In genomic region chr14:117202012-117202411, GRCm38 (mm10) we compare ENCODE assay signal across 25 mouse cellular contexts.
DNase-seq lines count a peak whose midpoint lies in the region; ATAC-seq and TF ChIP-seq lines count a peak whose summit lies in the region.
"Had no signal": no experiment of that assay in that cellular context is flagged by ENCODE, and none has a peak within 500 bp of the region (broad histone marks: within the 10 kb centered on the region; RNA-seq: fewer than 3 reads in every experiment).

No protein-coding gene starts in this region.

- no peaks in the 10 kb centered on the region for H3K4me1 ChIP-seq in cerebellum, adult 2 months (ENCODE audit: control insufficient read depth, insufficient read depth, low read length)
- no peaks in the 10 kb centered on the region for H3K4me1 ChIP-seq in hindbrain, postnatal 0 days (ENCODE audit: insufficient read depth, low read length)
- no peaks in the 10 kb centered on the region for H3K4me1 ChIP-seq in hindbrain, embryonic 16.5 days (ENCODE audit: control insufficient read depth, insufficient read depth, low read depth, low read length)
- H3K4me1 ChIP-seq: embryonic facial prominence, embryonic 13.5 days; heart, embryonic 13.5 days; kidney, embryonic 15.5 days; liver, embryonic 13.5 days; lung, embryonic 15.5 days; midbrain, embryonic 10.5 days; neural tube, embryonic 15.5 days had no signal

- ATAC-seq in hindbrain, postnatal 0 days = no peak
- ATAC-seq in hindbrain, embryonic 16.5 days = no peak

- no peaks in the 10 kb centered on the region for H3K9me3 ChIP-seq in hindbrain, postnatal 0 days (ENCODE audit: low read length)
- no peaks in the 10 kb centered on the region for H3K9me3 ChIP-seq in hindbrain, embryonic 16.5 days (ENCODE audit: control insufficient read depth, low read length)
- H3K9me3 ChIP-seq: embryonic facial prominence, embryonic 13.5 days; heart, embryonic 13.5 days; kidney, embryonic 15.5 days; liver, embryonic 13.5 days; lung, embryonic 15.5 days; midbrain, embryonic 10.5 days; neural tube, embryonic 15.5 days had no signal

- no peak for TF ChIP-seq POLR2A in cerebellum, adult 2 months (IDR thresholded peaks at IDR 0.05; ENCODE audit: borderline replicate concordance, insufficient read depth, low read length)

- no peak overlapping the region for H3K4me3 ChIP-seq in cerebellum, adult 2 months (replicated peaks; ENCODE audit: insufficient read depth, low read depth, low read length)
- no peak overlapping the region for H3K4me3 ChIP-seq in hindbrain, postnatal 0 days (ENCODE audit: low read length)
- H3K4me3 ChIP-seq in hindbrain, embryonic 16.5 days (ENCODE audit: low read length) = no peak overlapping the region
- H3K4me3 ChIP-seq: embryonic facial prominence, embryonic 13.5 days; heart, adult 2 months; heart, embryonic 13.5 days; kidney, embryonic 15.5 days; liver, embryonic 13.5 days; lung, embryonic 15.5 days; midbrain, embryonic 10.5 days; neural tube, embryonic 15.5 days had no signal

- peak; percentile 10 to 26 for DNase-seq in cerebellum, postnatal 10 days
- DNase-seq in cerebellum, adult 2 months = no peak
- peak; percentile 15 for DNase-seq in hindbrain, postnatal 0 days (ENCODE audit: low spot score)
- peak; percentile 30 to 32 for DNase-seq in right cerebral cortex, postnatal 10 days (ENCODE audit: low spot score in 2 of 2)
- no peak for DNase-seq in right cerebral cortex, postnatal 36 days (ENCODE audit: low spot score in 2 of 2)
- DNase-seq in urinary bladder, postnatal 36 days (ENCODE audit: low spot score in 2 of 2) = no peak
- DNase-seq: cerebellum, adult 11-12 months; cerebellum, postnatal 25 days; gastrocnemius, postnatal 25 days; heart, adult 2 months; heart, postnatal 14 days; kidney, adult 11 months; kidney, postnatal 4 days; liver, embryonic 13.5 days; right cerebral cortex, postnatal 14 days; spleen, adult 18-20 months; thymus, postnatal 14 days had no signal

- H3K27me3 ChIP-seq in cerebellum, adult 2 months (ENCODE audit: control insufficient read depth, insufficient read depth, low read length) = no peaks in the 10 kb centered on the region
- H3K27me3 ChIP-seq in hindbrain, postnatal 0 days (ENCODE audit: insufficient read depth, low read length) = no peaks in the 10 kb centered on the region
- H3K27me3 ChIP-seq in hindbrain, embryonic 16.5 days (replicated peaks; ENCODE audit: control insufficient read depth, insufficient read depth, low read length) = no peaks in the 10 kb centered on the region
- H3K27me3 ChIP-seq: embryonic facial prominence, embryonic 13.5 days; heart, embryonic 13.5 days; kidney, embryonic 15.5 days; liver, embryonic 13.5 days; lung, embryonic 15.5 days; neural tube, embryonic 15.5 days had no signal

- H3K27ac ChIP-seq in cerebellum, adult 2 months (ENCODE audit: insufficient read depth, low read length) = no peak overlapping the region
- H3K27ac ChIP-seq in hindbrain, postnatal 0 days = no peak overlapping the region
- H3K27ac ChIP-seq in hindbrain, embryonic 16.5 days (ENCODE audit: low read depth, low read length) = no peak overlapping the region
- H3K27ac ChIP-seq: embryonic facial prominence, embryonic 13.5 days; heart, adult 2 months; heart, embryonic 13.5 days; kidney, embryonic 15.5 days; liver, embryonic 13.5 days; lung, embryonic 15.5 days; macrophage; midbrain, embryonic 10.5 days; neural tube, embryonic 15.5 days had no signal

- no peak overlapping the region for H3K4me2 ChIP-seq in hindbrain, postnatal 0 days (ENCODE audit: low read depth, low read length)
- no peak overlapping the region for H3K4me2 ChIP-seq in hindbrain, embryonic 16.5 days (ENCODE audit: low read length)
- H3K4me2 ChIP-seq: embryonic facial prominence, embryonic 13.5 days; heart, embryonic 13.5 days; kidney, embryonic 15.5 days; liver, embryonic 13.5 days; lung, embryonic 15.5 days; neural tube, embryonic 15.5 days had no signal

- TF ChIP-seq CTCF in cerebellum, adult 2 months (IDR thresholded peaks at IDR 0.05; ENCODE audit: borderline replicate concordance, insufficient read depth, low read depth, low read length) = no peak
- no peak for TF ChIP-seq CTCF in hindbrain, postnatal 0 days (IDR thresholded peaks at IDR 0.05; ENCODE audit: low read depth)

- H3K9ac ChIP-seq in hindbrain, postnatal 0 days (replicated peaks; ENCODE audit: low read length) = no peak overlapping the region
- H3K9ac ChIP-seq in hindbrain, embryonic 16.5 days (ENCODE audit: low read depth, low read length) = no peak overlapping the region
- H3K9ac ChIP-seq: embryonic facial prominence, embryonic 13.5 days; heart, embryonic 13.5 days; kidney, embryonic 15.5 days; liver, embryonic 13.5 days; lung, embryonic 15.5 days; neural tube, embryonic 15.5 days had no signal

- no peaks in the 10 kb centered on the region for H3K36me3 ChIP-seq in hindbrain, postnatal 0 days (ENCODE audit: insufficient read depth, low read length)
- H3K36me3 ChIP-seq in hindbrain, embryonic 16.5 days (ENCODE audit: control insufficient read depth, insufficient read depth, low read length) = no peaks in the 10 kb centered on the region
- H3K36me3 ChIP-seq: embryonic facial prominence, embryonic 13.5 days; heart, embryonic 13.5 days; kidney, embryonic 15.5 days; liver, embryonic 13.5 days; lung, embryonic 15.5 days; midbrain, embryonic 10.5 days; neural tube, embryonic 15.5 days had no signal

- WGBS in cerebellum, adult 2 months = 66% methylated on average over 2 of the region's 2 CpGs
- WGBS in hindbrain, postnatal 0 days = 70% methylated on average over 2 of the region's 2 CpGs
- 67% methylated on average over 2 of the region's 2 CpGs for WGBS in hindbrain, embryonic 16.5 days

Comparison
In these comparisons a context has a peak if more than half of its experiments do, and no peak if none do; other contexts are left out.
1. DNase-seq: peak in cerebellum, postnatal 10 days (2 of 2), hindbrain, postnatal 0 days (single experiment) and right cerebral cortex, postnatal 10 days (2 of 2); none in cerebellum, adult 2 months (0 of 2), right cerebral cortex, postnatal 36 days (0 of 2) and urinary bladder, postnatal 36 days (0 of 2).